Mouse (Mus musculus) brain, embryonic 14.5 days (tissue): Measurements from ENCODE around the gene Tac4.

Source experiments
- CTCF ChIP-seq: fragments of 200-500 bp; IDR thresholded peaks from 2 replicates; pipeline ENCODE4 v1.5.1; 2012; ENCODE audit warnings: inconsistent platforms, mild to moderate bottlenecking, moderate library complexity, borderline replicate concordance; ENCODE audit not compliant: insufficient read depth, insufficient read length; ENCODE audit errors: extremely low read depth
- POLR2A ChIP-seq: fragments of 200-500 bp; IDR thresholded peaks from 2 replicates; pipeline ENCODE4 v1.6.1; 2012; ENCODE audit warnings: mild to moderate bottlenecking, inconsistent platforms, borderline replicate concordance; ENCODE audit not compliant: poor library complexity, insufficient read depth, insufficient read length, severe bottlenecking; ENCODE audit errors: extremely low read depth

GRCm38 (mm10) chr11:95301772-95302171, 40.4 kb downstream of the Tac4 start:
- no peak for TF ChIP-seq CTCF
- no peak for TF ChIP-seq POLR2A
